Mouse (Mus musculus) brain, embryonic 14.5 days (tissue): ENCODE measurements at regions not wholly inside any gene's neighbourhood (a gene's known extent, or its start where the extent isn't known, plus 50 kb on each side); places are given as distances from the start of the nearest gene placed in this dataset.

Experiments used
- CTCF ChIP-seq: fragments of 200-500 bp; IDR thresholded peaks from 2 replicates; pipeline ENCODE4 v1.5.1; 2012; ENCODE audit warnings: inconsistent platforms, mild to moderate bottlenecking, moderate library complexity, borderline replicate concordance; ENCODE audit not compliant: insufficient read depth, insufficient read length; ENCODE audit errors: extremely low read depth
- POLR2A ChIP-seq: fragments of 200-500 bp; IDR thresholded peaks from 2 replicates; pipeline ENCODE4 v1.6.1; 2012; ENCODE audit warnings: mild to moderate bottlenecking, inconsistent platforms, borderline replicate concordance; ENCODE audit not compliant: poor library complexity, insufficient read depth, insufficient read length, severe bottlenecking; ENCODE audit errors: extremely low read depth

DNA sequence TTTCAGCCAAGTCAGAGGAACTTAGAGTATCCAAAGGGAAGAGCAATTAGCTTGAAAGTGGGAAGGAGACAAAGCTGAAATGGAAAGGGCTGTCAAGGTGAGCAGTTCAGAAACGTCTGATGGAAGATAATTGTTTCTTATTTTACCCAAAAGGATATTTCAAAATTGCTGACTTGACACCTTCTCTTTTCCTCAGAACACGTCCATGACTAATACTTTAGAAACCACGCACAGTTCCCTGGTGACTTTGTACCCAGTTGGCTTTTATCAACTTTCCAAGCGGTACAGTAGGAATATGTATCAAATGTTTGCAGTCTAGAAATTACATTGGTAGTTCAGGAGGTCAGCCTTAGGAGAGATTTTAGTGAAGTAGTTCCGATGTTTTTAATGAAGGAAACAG, 508.3 kb upstream of the Ddx18 start:
- TF ChIP-seq CTCF (no peak), POLR2A (no peak)
